Mouse (Mus musculus) adrenal gland, postnatal 25 days (tissue): ENCODE measurements around the gene Mettl8. TPM values are rescaled to one million over a fixed set of nuclear protein-coding genes. Genes with fewer than 3 reads are reported as not detected.
A peak's percentile ranks its signal among the peaks of the same experiment; 100 is the strongest.

Experiments used
- DNase-seq: peaks from one replicate; pipeline ENCODE4 v3.0.0; 2021; ENCODE audit warnings: mixed read lengths
- total RNA-seq: library from RNA; stranded (reverse); gene quantifications from 2 replicates; pipeline ENCODE4 v1.2.3, GENCODE M21; 2021

The Mettl8 gene
- total RNA-seq, 1 experiment from 2014 or later, result 18.9 TPM

GRCm38 (mm10) chr2:70929714-70930113 lies 125.7 kb downstream of the Mettl8 start:
- no peak for DNase-seq

DNA sequence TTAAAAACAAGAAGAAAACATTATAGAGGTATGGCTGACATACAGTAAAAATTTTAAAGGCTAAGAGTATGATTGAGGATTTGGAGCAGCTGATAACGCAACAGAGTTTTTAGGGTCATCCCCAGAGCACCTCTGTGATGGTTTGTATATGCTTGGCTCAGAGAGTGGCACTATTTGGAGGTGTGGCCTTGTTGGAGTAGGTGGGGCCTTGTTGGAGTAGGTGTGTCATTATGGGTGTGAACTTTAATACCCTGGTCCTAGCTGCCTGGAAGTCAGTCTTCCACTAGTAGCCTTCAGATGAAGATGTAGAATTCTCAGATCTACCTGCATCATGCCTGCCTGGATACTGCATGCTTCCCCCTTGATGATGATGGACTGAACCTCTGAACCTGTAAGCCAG lies 131.3 kb downstream of the Mettl8 start:
- DNase-seq, result no peak

GRCm38 (mm10) chr2:70922814-70923213 lies 132.6 kb downstream of the Mettl8 start:
- no peak for DNase-seq

GRCm38 (mm10) chr2:70920937-70921596 lies 134.3 kb downstream of the Mettl8 start:
- DNase-seq, result no peak

DNA sequence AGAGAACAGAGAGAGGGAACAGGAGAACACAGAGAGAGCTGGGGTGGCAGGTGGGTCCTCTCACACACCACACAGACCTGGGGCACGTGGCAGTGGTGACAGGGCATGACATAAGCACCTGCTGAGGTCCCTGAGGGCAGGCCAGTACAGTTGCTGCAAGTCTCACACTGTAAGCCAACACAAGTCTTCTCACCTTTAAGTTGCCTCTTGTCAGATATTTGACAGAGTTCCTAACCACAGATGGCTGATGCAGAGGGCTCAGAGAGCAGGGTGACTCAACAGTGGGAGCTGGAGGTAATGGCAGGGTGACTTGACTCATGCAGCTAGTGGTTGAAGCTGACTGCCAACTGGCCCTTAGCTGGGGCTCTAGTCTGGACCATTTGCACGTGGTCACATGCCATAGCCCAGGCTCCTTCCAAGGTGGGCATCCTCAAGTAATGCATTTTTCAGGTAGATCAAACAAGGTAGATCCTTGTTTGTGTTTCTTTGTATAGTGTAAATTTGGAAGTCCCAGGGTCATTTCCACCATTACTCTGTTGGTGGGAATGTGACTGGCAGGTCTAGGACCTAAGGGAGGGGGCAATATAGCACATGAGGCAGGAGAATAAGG lies 135.4 kb downstream of the Mettl8 start:
- DNase-seq, result peak; percentile 29

DNA sequence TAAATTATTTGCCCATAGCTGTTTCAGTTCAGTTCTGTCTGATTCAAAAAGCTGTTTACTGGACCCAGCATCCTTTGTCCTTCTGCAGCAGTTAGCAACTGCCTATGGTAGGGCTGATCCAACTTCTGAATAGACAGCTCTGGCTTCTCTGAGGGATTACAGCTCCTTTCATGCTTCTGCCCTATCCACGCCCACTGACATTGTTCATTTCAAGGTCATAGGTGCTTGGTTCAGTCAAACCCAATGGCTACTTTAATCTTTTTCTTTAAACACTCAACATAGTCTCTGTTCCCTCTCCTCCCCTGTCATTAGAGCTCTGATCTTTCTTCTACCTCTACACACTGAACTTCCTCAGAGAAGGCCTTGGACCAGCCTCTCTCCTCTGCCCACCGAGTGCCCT lies 136.9 kb downstream of the Mettl8 start:
- DNase-seq, result no peak

Other genes with a start within 250 kb of the Mettl8 start
- 70.8 and 82.7 TPM in 2 replicates for gene Tlk1, start 229.9 kb downstream of the Mettl8 start, total RNA-seq
- gene Dcaf17, start 255 bp downstream of the Mettl8 start, total RNA-seq, result 21.6 and 21.9 TPM in 2 replicates
- gene Cybrd1, start 62.3 kb upstream of the Mettl8 start, total RNA-seq, result 0.48 and 0.58 TPM in 2 replicates
- gene Dync1i2, start 156.1 kb upstream of the Mettl8 start, total RNA-seq, result 100 and 101 TPM in 2 replicates